Comparison of ENCODE assay signal across 9 mouse cellular contexts in genomic region chr8:84363428-84364134, GRCm38 (mm10). TPM values are rescaled to one million over a fixed set of nuclear protein-coding genes. Genes with fewer than 3 reads are reported as not detected.
DNase-seq lines count a peak whose midpoint lies in the region; ATAC-seq and TF ChIP-seq lines count a peak whose summit lies in the region.
"Had no signal": no experiment of that assay in that cellular context is flagged by ENCODE, and none has a peak within 500 bp of the region (broad histone marks: within the 10 kb centered on the region; RNA-seq: fewer than 3 reads in every experiment).

No protein-coding gene starts in this region.

- peaks cover 23% of the 10 kb centered on the region for H3K4me1 ChIP-seq in E14TG2a.4 (replicated peaks; ENCODE audit: low read depth, low read length)
- H3K4me1 ChIP-seq: limb, embryonic 13.5 days had no signal

- H3K9me3 ChIP-seq in E14TG2a.4 (ENCODE audit: low read length): no peaks in the 10 kb centered on the region

- peak; percentile 97 for TF ChIP-seq CTCF in E14TG2a.4 (conservative IDR thresholded peaks at IDR 0.05; ENCODE audit: low read length)

- peak; percentile 25 for DNase-seq in adrenal gland, adult 8-10 months
- peak; percentile 83 for DNase-seq in embryo, embryonic 10.5 days (ENCODE audit: low spot score)
- peak; percentile 52 for DNase-seq in layer of hippocampus, adult 9-11 months
- DNase-seq in right cerebral cortex, postnatal 14 days: peak; percentile 78
- DNase-seq in urinary bladder, postnatal 4 days (ENCODE audit: low spot score in 2 of 2): peak; percentile 65 to 86

- no peak overlapping the region for H3K4me3 ChIP-seq in E14TG2a.4 (replicated peaks; ENCODE audit: low read length)
- H3K4me3 ChIP-seq: limb, embryonic 13.5 days had no signal

- H3K36me3 ChIP-seq in E14TG2a.4 (ENCODE audit: insufficient read depth, low read length): no peaks in the 10 kb centered on the region
- H3K36me3 ChIP-seq: limb, embryonic 13.5 days had no signal

- ATAC-seq in granulocyte monocyte progenitor cell, adult 5-6 weeks (replicated peaks; ENCODE audit: poor library complexity, severe bottlenecking): peak; percentile 66
- peak; percentile 75 for ATAC-seq in megakaryocyte, adult 5-6 weeks (ENCODE audit: poor library complexity, severe bottlenecking)

- H3K27me3 ChIP-seq in E14TG2a.4 (ENCODE audit: insufficient read depth, low read length): no peaks in the 10 kb centered on the region

RNA-seq across cellular contexts. Expression of gene Cacna1a, which starts 24.7 kb away (rescaled TPM):
- 10 to 100 TPM in 3 of 4 experiments, 1 to 10 TPM in 1; 6.3 to 18.1 (median 11.8) TPM for total RNA-seq in adrenal gland, adult 8-10 months (2022)
- total RNA-seq in granulocyte monocyte progenitor cell, adult 5-6 weeks (2014; fragmentation: Nextera tagmentation): 1.5 and 6.3 TPM in 2 replicates
- 0.57 and 7.0 TPM in 2 replicates for total RNA-seq in granulocyte monocyte progenitor cell, adult 5-6 weeks (2017)
- total RNA-seq in megakaryocyte, adult 5-6 weeks (2015): 0.31 and 1.6 TPM in 2 replicates
- total RNA-seq in megakaryocyte, adult 5-6 weeks (2017): 0.33 and 10.3 TPM in 2 replicates

Comparison
In these comparisons a context has a peak if more than half of its experiments do, and no peak if none do; other contexts are left out.
1. DNase-seq: peak in every context shown above with its lines; median percentile 83 in embryo, embryonic 10.5 days; 78 in right cerebral cortex, postnatal 14 days; 76 in urinary bladder, postnatal 4 days; 52 in layer of hippocampus, adult 9-11 months; 25 in adrenal gland, adult 8-10 months.